Mouse (Mus musculus): Measurements from ENCODE around the gene Fzd7.
"Not testable (repeated sequence)": the region's sequence is repeated elsewhere in the genome, so short reads cannot be mapped to it uniquely, and the experiment has no call there.

The Fzd7 gene

DNA sequence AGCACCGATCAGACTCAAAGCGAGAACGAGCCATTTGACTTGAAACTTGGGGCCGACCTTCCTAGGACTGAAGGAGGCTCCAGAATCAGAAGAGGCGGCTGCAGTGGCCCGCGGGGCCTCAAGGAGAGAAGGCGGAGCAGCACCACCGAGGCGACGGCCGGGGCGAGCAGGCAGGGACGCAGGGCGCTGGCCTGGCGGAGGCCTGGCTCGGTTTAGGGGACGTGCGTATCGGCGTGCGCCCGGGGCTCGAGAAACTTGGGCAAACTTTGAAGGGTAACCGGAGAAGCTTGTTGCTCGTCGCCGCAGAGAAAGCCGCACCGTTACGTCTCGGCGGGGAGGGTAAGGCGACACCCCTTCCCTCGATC lies at the start of gene Fzd7:
Fzd7 (plus strand) TSS at position 94 of the 365 bp plus-strand sequence.
- no peak for DNase-seq

DNA sequence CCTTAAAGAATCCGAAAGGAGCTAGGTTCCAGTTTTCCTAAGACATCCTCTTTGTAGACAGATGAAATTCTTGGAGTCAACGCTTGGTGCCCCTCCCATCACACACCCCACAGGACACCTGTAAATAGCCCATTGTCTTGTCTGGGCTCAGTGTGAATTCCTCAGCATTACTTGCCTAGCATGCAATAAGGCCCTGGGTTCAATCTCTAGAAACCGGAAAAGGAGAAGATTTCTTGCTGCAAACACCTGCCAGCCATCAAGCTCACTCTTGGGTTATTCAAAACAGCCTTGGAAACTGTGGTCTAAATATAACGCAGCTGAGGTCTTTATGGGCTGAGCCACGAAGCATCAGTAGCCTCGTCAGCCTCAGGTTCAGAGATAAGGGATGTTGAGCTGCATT lies 48.9 kb upstream of the Fzd7 start:
- no peak for DNase-seq

DNA sequence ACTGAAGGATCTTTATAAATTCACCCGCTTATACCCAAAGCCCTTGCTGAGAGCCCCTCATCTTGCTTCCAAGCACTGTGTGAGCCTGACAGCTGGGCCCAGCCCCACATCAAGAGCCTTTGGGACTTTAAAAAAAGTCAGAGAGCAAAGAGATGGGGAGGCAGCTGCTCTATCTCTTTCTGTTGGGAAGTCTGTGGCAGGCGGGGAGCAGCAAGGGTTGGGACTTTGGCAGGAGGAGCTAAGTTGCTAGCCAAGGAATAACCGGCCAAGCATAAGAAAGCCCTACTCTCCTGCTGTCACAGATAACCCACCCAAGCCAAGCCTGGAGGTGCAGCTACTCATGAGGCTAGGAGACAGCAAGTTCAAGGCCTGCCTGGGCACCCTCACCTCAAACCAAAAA lies 48.2 kb upstream of the Fzd7 start:
- DNase-seq = peak; percentile 44

DNA sequence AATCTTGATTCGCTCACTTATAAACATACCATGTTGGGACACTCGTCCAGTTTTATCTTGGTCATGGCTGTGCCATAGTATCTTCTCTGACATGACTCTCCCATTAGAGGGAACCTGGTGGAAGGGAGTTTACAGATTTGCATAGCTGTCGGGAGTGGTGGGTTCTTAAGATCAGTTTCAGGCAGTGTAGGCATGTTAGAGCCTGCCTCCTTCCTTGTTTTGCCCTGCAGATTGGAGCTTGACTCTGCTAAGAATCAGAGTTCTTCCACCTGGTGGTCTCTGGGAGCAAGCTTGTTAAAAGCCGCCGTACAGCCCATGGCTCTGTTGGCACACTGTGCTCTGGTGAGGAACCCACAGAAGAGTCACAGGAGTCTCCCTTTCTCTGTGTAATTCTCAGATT lies 47.0 kb upstream of the Fzd7 start:
- DNase-seq = no peak

DNA sequence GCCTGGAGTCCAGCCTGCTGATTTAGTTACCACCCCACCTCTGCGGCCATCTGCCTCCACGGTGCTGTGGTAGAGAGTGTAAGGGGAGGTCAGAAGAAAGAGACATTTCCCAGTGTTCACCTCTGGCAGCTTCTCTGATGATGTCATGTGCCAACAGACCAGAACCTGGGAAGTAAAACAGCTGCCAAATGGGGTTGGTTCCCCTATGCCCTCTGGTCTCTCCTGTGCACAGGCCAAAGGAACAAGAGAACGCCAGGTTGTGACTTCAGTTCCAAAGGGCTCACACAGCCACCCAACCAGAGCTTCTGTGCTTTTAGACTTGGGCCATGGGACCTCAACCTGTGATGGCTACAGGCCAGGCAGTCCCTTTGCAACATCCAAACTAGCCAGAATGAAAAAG lies 45.9 kb upstream of the Fzd7 start:
- DNase-seq = peak; percentile 89

DNA sequence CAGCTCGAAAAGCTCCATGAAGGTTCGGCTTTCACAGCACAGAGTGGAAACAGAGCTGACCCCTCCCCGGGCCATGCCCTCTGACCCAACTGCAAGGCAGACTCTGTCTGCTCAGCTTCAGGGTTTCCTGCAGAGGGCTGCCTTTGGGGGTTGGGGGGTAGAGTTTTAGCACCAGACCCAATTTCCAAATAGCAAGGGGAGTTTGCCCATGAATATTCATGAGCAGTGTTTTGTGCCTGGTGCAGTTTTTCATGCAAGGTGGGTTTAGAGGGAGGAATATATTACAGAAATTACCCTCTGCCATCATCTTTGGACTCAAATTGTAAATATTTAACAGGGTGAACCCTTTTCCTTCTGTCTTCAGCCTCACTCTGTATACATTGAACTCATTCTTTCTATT lies 44.3 kb upstream of the Fzd7 start:
- peak; percentile 13 for DNase-seq

DNA sequence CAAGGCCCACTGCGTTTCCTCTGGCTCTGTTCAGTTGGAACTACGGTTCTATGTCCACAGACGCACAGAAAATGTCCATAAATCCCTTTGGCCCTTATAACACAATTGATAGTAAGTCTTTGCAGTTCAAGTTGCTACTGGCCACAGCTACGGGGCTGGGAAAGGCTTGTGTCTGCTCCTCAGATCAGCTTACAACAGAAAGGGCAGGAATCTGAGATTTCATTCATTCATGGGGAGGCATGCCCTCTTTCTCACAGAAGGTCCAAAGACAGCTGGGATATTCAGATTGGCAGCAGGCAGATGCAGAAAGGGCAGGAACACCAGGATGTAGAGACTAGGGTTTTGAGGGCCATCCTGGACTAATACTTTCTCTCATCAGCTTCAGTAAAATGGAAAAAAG lies 43.9 kb upstream of the Fzd7 start:
- no peak for DNase-seq

DNA sequence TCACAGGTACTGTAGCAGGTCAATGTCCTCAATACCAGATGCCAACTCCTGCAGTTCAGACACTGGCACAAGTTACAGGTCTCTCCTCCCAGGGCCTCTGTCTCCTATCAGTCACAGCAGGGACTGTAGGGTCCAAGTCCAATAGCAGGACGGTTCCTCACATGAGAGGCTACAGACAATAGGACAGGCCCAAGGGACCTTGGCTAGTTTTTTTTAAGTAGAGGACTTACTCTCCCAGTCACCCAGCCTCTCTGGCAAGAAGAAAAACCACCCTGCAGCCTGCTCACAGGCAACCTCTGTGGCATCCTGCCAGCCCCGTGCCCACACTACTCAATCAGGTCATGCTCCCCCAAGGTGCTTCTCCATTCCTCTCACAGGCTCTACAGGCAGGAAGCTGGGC lies 43.0 kb upstream of the Fzd7 start:
- DNase-seq = peak; percentile 54

DNA sequence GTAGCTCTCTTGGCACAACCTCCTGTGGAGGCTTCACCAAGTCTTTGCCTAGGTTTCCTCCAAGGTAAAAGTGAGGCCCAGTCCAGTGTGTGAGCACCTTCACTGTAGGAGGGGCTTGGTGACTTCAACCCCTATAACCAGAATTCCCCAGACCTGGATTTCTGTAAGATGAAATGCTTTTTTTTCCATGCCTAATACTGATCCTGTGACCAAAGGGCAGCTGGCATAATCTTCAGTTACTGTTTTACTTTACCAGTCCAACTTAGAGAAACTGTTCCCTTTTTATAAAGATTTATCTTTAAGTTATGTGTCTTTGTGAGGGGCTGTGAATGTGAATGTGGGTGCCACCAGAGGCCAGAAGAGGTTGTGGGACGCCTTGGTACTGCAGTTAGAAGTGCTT lies 42.3 kb upstream of the Fzd7 start:
- peak; percentile 15 for DNase-seq

DNA sequence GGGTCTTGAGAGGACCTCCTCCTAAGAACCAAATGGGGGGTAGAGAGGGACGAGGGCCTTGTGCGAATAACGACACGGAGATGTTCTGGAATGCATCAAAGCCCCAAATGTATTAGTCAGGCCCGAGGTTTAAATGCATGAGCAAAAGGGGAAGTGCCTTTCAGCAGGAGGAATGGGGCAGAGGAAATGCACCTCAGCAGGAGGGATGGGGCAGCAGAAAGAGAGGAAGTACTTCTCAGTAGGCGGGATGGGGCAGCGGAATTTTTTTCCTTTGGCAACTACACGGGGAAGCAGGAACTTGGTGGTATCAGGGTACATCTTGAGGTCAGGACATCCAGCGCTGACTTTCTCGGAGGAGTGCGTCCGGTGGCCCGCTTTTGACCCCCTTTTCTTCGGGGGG lies 39.5 kb upstream of the Fzd7 start:
- DNase-seq = not testable (repeated sequence)

DNA sequence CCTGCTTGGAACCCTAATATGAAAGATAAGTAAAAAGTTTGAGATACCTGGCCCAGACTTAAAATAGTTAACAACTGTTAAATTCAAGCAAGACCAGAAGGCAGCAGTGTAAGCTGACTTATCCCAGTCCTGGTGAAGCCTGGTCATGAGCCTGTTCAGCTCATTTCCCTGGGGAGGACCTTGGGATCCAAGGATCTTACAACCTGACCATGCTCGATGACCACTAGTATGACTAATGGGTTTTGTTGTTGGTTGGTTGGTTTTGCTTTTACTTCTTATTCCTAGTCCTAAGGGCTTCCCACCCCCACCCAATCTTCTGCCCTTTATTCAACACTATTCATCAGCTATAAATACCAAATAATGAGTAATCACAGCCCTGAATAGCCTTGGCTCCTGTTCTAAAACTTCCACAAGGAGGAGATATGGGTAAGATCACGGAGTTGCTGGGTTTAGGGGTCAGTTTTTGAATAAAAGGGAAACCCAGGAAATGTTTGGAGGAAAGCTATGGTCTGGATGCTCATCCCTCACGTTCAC lies 38.0 kb upstream of the Fzd7 start:
- no peak for DNase-seq

DNA sequence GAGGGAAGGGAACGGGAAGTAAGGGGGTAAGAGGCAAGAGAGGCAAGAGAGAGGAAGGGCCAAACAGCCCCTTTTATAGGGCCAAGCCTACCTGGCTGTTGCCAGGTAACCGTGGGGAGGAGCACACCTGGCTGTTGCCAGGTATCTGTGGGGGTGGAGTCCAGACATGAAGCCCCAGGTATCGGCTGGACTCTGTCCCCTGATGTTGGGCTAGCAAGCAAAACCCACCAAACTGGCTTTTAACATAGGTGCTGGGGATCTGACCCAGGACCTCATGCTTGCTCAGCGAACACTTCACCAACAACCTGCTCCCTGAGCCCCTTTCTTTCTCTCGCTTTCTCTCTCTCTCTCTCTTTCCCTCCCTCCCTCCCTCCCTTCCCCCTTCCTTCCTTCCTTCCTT lies 37.0 kb upstream of the Fzd7 start:
- no peak for DNase-seq

DNA sequence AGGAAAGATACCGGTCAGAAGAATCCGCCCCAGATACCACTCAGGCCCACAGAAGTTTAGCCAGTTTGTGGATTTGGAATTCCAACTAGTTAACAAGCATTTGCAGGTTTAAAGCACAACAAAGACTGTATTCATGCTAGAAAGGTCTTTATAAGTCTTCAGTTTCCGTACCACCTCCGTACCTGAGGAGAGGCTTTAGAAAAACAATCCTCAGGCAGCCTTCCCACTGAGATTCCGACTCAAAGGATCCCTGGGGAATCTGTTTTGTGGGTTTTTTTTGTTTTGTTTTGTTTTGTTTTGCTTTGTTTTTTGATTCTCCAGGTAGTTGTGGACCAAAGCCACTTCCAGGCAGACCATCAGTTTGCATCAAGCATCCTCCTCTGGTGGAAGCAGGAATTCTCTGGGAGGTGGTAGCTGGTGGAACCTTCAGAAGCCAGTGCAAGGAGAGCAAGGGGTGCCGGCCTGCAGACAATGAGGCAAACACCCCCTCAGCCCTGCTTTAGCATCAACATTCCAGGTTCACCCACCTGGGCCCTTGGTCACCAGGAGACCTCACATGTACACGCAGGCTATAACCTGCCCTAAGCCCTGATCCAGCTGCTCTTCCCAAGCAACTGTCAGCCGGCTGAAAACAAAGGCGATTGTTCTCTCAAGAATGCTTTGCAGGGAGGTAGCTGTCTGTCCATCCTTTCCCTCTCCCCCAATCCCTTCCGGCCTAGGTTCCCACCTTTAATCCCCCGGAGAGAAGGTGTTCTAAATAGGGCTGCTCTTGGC lies 33.5 kb upstream of the Fzd7 start:
- no peak for DNase-seq

DNA sequence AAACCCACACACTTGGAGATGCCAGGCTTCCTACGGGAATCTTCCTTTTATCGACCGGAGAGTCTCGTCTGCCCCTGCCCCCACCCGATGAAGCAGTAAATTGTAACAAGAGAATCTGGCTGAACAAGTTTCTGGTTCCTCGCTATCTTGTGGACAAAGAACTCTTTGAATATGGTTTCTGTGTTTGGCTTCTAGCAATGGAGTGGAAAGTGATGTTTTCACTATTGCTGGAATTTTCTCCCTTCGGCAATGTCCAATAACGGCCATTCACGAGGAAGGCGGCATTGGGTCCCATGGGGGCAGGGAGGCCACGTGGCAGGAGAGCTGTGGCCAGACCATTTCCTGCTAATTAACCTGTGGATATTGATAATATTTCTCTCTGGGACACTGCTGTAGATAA lies 32.8 kb upstream of the Fzd7 start:
- DNase-seq = no peak

DNA sequence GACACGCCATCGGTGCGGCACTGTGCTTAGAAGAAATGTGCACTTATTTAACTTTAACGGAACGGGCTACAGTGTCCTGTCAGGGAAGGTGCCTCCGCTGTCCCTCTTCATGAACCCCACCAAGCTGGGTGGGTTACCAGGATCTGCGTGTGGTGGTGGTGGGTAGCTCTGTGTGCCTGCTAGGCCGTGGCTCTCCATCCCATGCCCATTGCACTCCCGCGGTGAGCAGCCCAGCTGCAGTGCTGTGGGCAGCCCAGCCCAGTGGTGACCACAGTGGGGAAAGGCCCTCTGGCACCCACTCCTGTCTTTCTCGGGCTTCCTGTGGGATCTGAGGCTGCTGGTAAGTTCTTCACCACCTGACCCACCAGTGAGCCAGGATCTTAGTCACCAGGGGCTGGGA lies 31.3 kb upstream of the Fzd7 start:
- no peak for DNase-seq

DNA sequence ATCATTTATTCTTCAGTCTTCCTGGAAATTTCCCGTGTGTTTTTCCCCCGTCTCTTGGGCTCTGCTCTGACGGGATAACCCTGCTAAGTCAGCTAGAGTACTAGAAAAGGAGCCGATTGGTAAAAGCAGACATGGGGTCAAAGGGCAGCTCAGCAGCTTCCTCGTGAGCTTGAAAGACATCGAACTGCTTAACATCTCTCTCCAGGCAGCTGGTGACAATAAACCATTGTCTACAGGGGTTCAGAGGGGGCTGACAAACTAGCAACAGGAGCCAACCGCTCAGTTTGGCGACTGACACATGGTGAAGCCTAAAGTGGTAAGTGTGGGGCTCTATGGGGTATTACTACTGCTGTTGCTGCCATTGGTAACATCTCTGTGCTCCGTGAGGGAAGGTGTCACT lies 30.6 kb upstream of the Fzd7 start:
- DNase-seq = no peak

DNA sequence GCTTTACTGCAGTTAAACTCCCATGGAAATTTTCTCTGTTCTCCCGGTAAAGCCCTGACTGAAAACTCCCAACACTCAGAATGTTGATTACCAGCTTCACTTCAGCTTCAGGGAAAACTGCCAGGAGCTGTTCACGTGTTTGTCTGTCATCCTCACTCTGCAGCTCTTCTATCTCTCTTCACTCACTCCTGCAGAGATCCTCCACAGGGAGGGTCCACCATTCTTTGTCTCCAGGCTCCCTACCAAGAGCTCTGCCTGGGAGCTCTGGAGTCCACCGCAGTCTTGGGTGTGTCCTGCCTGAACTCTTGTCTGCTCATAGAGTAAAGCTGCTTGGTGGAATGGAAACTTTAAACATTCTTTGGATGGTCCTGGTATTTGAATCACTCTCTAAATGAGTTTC lies 25.4 kb upstream of the Fzd7 start:
- no peak for DNase-seq

DNA sequence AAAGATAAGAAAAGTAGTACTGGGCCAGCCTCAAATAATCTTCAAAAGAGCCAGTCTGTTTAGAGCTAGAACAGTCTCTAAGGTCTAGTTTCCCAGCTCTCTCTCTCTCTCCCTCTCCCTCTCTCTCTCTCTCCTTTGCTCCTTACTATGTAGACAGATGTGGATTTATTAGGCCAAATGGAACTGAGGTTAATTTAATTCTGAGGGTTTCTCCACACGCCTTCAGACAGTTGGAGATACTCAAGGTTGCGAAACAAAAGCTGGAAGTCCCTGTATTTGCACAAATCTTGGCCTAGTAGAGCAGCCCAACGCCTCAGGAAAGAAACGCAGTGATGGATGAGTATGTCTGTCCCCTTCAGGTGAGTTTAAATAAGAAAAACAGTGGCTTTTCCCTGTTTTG lies 24.4 kb upstream of the Fzd7 start:
- DNase-seq = no peak

DNA sequence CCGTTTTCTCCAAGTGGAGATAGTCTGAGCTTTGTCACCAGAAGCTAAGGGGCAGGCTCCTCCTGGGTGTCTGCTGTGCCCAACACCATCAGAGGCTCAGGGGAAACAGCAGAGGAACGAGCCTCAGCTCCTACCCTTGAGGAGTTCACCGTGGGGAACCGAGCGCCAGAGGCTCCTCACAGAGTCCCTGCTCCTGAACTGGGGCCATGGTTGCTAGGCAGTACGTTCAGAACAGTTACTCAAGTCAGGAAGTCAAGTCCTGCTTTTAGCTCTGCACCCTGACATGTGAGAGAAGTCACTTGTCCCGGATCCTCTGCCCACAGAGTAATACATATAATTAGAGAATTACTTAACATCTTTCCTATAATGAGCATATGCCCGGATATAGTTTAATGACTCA lies 23.3 kb upstream of the Fzd7 start:
- DNase-seq = no peak

DNA sequence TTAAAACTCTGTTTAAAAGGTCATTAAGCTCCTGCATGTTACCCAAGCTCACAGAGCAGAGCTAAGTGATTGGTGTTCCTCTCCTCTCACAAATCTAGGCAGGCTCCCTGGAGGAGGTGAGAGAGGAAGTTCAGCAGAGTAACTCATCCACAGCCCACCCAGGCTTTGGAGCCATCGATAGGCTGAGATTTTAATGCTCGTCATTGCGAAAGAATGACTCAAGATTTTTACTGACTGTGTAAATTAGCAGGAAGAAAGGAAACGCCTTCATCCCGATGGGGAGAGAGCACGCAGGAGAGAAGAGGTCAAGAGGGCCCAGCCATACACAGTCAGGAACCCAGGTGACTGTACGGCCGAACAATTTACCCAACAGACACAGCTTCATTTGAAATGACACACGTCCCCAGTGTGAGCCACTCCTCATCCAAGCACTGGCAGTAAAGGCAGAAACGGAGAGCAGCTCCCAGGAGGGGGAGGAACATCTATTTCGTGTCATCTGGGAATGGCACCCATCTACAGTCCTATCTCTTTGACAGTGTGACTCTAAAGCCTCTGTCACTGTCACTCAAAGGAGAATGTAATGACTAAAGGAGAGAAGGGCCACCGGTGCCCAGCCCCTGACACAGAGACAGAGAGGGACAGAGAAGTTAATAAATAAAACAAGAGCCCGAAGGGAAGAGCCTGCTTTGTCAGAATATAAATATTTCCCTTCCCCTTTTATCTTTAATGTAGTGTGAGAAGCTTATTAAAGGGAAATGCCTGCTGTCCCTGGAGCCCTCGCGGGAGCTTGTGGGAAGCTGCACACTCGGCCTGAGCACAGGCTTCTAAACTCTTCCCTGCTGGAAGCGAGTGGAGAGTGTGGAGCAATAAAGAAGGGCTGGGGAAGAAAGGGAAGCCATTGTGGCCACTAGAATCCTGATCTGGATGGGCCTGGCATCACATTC lies 17.3 kb upstream of the Fzd7 start:
- DNase-seq = no peak

DNA sequence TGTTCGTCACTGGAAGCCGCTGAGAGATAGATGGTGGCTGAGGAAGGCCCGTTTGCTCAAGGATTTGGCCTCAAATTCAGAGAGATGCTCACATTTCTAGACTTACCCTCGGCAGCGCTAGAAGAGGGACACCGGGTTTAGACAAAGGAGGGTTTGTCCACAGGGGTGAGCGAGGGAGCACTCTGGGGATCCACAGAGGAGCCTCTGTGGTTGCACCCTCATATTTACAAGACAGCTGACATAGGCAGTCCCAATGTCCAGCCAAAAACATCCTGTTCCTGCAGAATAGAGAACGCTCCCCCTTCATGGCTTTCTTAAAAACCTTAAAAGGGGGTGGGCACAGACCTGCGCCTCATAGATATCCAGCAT lies 16.6 kb upstream of the Fzd7 start:
- DNase-seq = no peak

DNA sequence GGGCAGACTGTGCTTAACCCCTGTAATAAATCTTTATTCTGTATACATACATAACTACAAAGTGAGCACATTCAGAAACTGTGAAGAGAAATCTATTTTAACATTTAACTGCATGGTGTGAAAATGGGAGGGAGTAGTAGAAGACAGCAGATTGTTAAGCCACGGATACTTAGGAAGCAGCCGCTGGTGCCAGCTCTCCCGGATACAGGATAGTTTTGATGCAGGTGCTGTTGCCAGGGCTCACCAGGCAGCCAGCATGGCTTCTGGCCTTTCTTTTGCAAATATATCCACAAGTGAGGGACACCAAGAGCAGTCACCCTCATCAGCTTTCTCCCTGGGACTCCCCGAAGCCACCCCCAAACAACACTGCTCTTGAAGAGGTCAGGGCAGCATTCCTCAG lies 13.1 kb upstream of the Fzd7 start:
- no peak for DNase-seq

DNA sequence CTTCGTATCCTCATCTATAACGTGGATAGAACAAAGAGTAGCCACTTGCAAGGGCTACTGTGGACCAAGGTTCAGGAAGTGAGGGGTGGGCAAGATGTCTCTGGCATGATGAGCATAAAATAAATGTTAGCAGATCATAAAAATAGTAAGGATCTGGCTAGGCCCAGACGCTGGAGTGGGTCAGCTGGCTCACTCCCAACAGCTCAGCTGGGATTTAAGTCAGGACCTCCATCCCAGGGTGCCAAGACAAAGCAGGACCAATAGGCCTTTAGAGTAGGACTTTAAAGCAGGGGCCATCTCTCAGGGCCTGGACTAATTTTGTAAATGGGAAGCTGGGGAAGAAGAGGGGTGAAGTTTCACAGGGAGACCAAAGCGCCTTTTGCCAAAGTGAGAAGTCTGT lies 11.5 kb upstream of the Fzd7 start:
- no peak for DNase-seq
